Mouse (Mus musculus): Measurements from ENCODE around the gene Ptcd1. TPM values are rescaled to one million over a fixed set of nuclear protein-coding genes. Genes with fewer than 3 reads are reported as not detected.
"Not testable (repeated sequence)": the region's sequence is repeated elsewhere in the genome, so short reads cannot be mapped to it uniquely, and the experiment has no call there.

The Ptcd1 gene
- total and polyA plus RNA-seq, 3 experiments = 11.4 to 13.9 (median 11.7) TPM

- Histone ChIP-seq H3K79me2 (replicated peaks; ENCODE audit: control insufficient read depth, extremely low read depth, insufficient read depth, poor library complexity, severe bottlenecking) (no peaks in the 10 kb centered on the region), H3K27ac (ENCODE audit: insufficient read depth, low read depth) (no peak overlapping the region), H3K9ac (ENCODE audit: insufficient read depth, low read depth) (no peak overlapping the region), H3K4me2 (ENCODE audit: insufficient read depth, low read depth, poor library complexity, severe bottlenecking) (no peak overlapping the region), H3K4me3 (replicated peaks in 1 of 3; ENCODE audit: low read depth in 2 of 3, low read length in 2 of 3, poor library complexity in 1 of 3) (no peak overlapping the region), H3K27me3 (replicated peaks) (no peaks in the 10 kb centered on the region), H3K9me3 (replicated peaks; ENCODE audit: low read length) (no peaks in the 10 kb centered on the region), H3K36me3 (replicated peaks in 1 of 2; ENCODE audit: control insufficient read depth in 1 of 2, insufficient read depth in 1 of 2, low read length in 1 of 2) (peaks cover 34 to 69% of the 10 kb centered on the region in 2 experiments), H3K4me1 (ENCODE audit: control insufficient read depth in 1 of 2, insufficient read depth in 2 of 2) (no peaks in the 10 kb centered on the region)
- TF ChIP-seq EP300 (IDR thresholded peaks at IDR 0.05; ENCODE audit: low read length) (no peak), MAX (IDR thresholded peaks at IDR 0.05; ENCODE audit: low read length) (no peak), MAZ (IDR thresholded peaks at IDR 0.05; ENCODE audit: low read depth, low read length) (no peak), MAFK (IDR thresholded peaks at IDR 0.05; ENCODE audit: insufficient replicate concordance, low read length) (no peak), CTCF (conservative IDR thresholded peaks at IDR 0.05 in 1 of 2, IDR thresholded peaks at IDR 0.05 in 1 of 2; ENCODE audit: low read depth in 2 of 2, low read length in 2 of 2) (no peak), ZMIZ1 (IDR thresholded peaks at IDR 0.05; ENCODE audit: low read depth, low read length) (no peak), TBP (conservative IDR thresholded peaks at IDR 0.05; ENCODE audit: low read depth, low read length) (no peak), E2F4 (IDR thresholded peaks at IDR 0.05; ENCODE audit: insufficient replicate concordance, low read depth, low read length) (no peak), MYC (IDR thresholded peaks at IDR 0.05; ENCODE audit: low read depth, low read length) (no peak), CHD2 (IDR thresholded peaks at IDR 0.05; ENCODE audit: low read length) (no peak), ELF1 (IDR thresholded peaks at IDR 0.05; ENCODE audit: low read depth, low read length) (no peak), CHD1 (IDR thresholded peaks at IDR 0.05; ENCODE audit: low read depth, low read length) (no peak), JUN (IDR thresholded peaks at IDR 0.05; ENCODE audit: insufficient read depth, low read depth, low read length) (no peak)
- in situ Hi-C loops (cut with MboI; ENCODE audit: low pct_ligation_motif_present, low pct_unique_long_range_greater_than_20kb, low sequenced_read_pairs) = no loop called here
- dilution Hi-C loops (cut with MboI; ENCODE audit: extremely low pct_ligation_motif_present, extremely low pct_unique_long_range_greater_than_20kb, low sequenced_read_pairs) = no loop called here
- no peak for DNase-seq (ENCODE audit: extremely low read depth)
Measured at GRCm38 (mm10) chr5:145211340-145211739, 44.4 kb upstream of the Ptcd1 start.

GRCm38 (mm10) chr5:145208391-145208790 is 41.5 kb upstream of the Ptcd1 start:
- H3K27me3 ChIP-seq (replicated peaks); H3K4me3 ChIP-seq (replicated peaks in 1 of 3; ENCODE audit: low read depth in 2 of 3, low read length in 2 of 3, poor library complexity in 1 of 3); H3K79me2 ChIP-seq (replicated peaks; ENCODE audit: control insufficient read depth, extremely low read depth, insufficient read depth, poor library complexity, severe bottlenecking); H3K9ac ChIP-seq (ENCODE audit: insufficient read depth, low read depth); H3K4me2 ChIP-seq (ENCODE audit: insufficient read depth, low read depth, poor library complexity, severe bottlenecking); DNase-seq (ENCODE audit: extremely low read depth); dilution Hi-C loops (cut with MboI; ENCODE audit: extremely low pct_ligation_motif_present, extremely low pct_unique_long_range_greater_than_20kb, low sequenced_read_pairs); H3K9me3 ChIP-seq (replicated peaks; ENCODE audit: low read length); H3K27ac ChIP-seq (ENCODE audit: insufficient read depth, low read depth); in situ Hi-C loops (cut with MboI; ENCODE audit: low pct_ligation_motif_present, low pct_unique_long_range_greater_than_20kb, low sequenced_read_pairs): not testable (repeated sequence)
- H3K36me3 ChIP-seq (replicated peaks in 1 of 2; ENCODE audit: control insufficient read depth in 1 of 2, insufficient read depth in 1 of 2, low read length in 1 of 2) = peaks cover 30 to 48% of the 10 kb centered on the region in 2 experiments
- peaks cover 0 to 10% of the 10 kb centered on the region in 2 experiments; a peak in 2 of 4 replicates for H3K4me1 ChIP-seq (ENCODE audit: control insufficient read depth in 1 of 2, insufficient read depth in 2 of 2)

- Histone ChIP-seq H3K27me3 (replicated peaks) (no peaks in the 10 kb centered on the region), H3K4me2 (ENCODE audit: insufficient read depth, low read depth, poor library complexity, severe bottlenecking) (no peak overlapping the region), H3K27ac (ENCODE audit: insufficient read depth, low read depth) (no peak overlapping the region), H3K4me3 (replicated peaks in 1 of 3; ENCODE audit: low read depth in 2 of 3, low read length in 2 of 3, poor library complexity in 1 of 3) (no peak overlapping the region), H3K9me3 (replicated peaks; ENCODE audit: low read length) (no peaks in the 10 kb centered on the region), H3K79me2 (replicated peaks; ENCODE audit: control insufficient read depth, extremely low read depth, insufficient read depth, poor library complexity, severe bottlenecking) (no peaks in the 10 kb centered on the region; the same call in 1 of the 2 replicates), H3K36me3 (replicated peaks in 1 of 2; ENCODE audit: control insufficient read depth in 1 of 2, insufficient read depth in 1 of 2, low read length in 1 of 2) (peaks cover 30 to 44% of the 10 kb centered on the region in 2 experiments), H3K4me1 (ENCODE audit: control insufficient read depth in 1 of 2, insufficient read depth in 2 of 2) (peaks cover 0 to 13% of the 10 kb centered on the region in 2 experiments; a peak in 2 of 4 replicates), H3K9ac (ENCODE audit: insufficient read depth, low read depth) (no peak overlapping the region)
- dilution Hi-C loops (cut with MboI; ENCODE audit: extremely low pct_ligation_motif_present, extremely low pct_unique_long_range_greater_than_20kb, low sequenced_read_pairs) (no loop called here), in situ Hi-C loops (cut with MboI; ENCODE audit: low pct_ligation_motif_present, low pct_unique_long_range_greater_than_20kb, low sequenced_read_pairs) (no loop called here)
- DNase-seq (ENCODE audit: extremely low read depth) = no peak
- TF ChIP-seq ZC3H11A (IDR thresholded peaks at IDR 0.05; ENCODE audit: low read depth, low read length) = no peak
- TF ChIP-seq ETS1 (conservative IDR thresholded peaks at IDR 0.05; ENCODE audit: low read depth, low read length) = no peak
- TF ChIP-seq TCF12 (IDR thresholded peaks at IDR 0.05; ENCODE audit: low read depth, low read length) = no peak
- no peak for TF ChIP-seq RCOR1 (conservative IDR thresholded peaks at IDR 0.05; ENCODE audit: low read depth, low read length)
- TF ChIP-seq ZNF384 (IDR thresholded peaks at IDR 0.05; ENCODE audit: low read depth, low read length) = no peak
- no peak for TF ChIP-seq CHD1 (IDR thresholded peaks at IDR 0.05; ENCODE audit: low read depth, low read length)
- no peak for TF ChIP-seq HCFC1 (IDR thresholded peaks at IDR 0.05; ENCODE audit: low read depth, low read length)
- TF ChIP-seq JUN (IDR thresholded peaks at IDR 0.05; ENCODE audit: insufficient read depth, low read depth, low read length) = no peak
- TF ChIP-seq EP300 (IDR thresholded peaks at IDR 0.05; ENCODE audit: low read length) = no peak
- TF ChIP-seq KAT2A (IDR thresholded peaks at IDR 0.05; ENCODE audit: insufficient replicate concordance, low read length) = no peak
- TF ChIP-seq BHLHE40 (IDR thresholded peaks at IDR 0.05; ENCODE audit: low read depth, low read length) = no peak
- no peak for TF ChIP-seq TBP (conservative IDR thresholded peaks at IDR 0.05; ENCODE audit: low read depth, low read length)
- no peak for TF ChIP-seq SMC3 (IDR thresholded peaks at IDR 0.05; ENCODE audit: low read depth, low read length)
- TF ChIP-seq CTCF (conservative IDR thresholded peaks at IDR 0.05 in 1 of 2, IDR thresholded peaks at IDR 0.05 in 1 of 2; ENCODE audit: low read depth in 2 of 2, low read length in 2 of 2) = no peak
- no peak for TF ChIP-seq GABPA (IDR thresholded peaks at IDR 0.05; ENCODE audit: insufficient replicate concordance, low read depth, low read length)
Measured at GRCm38 (mm10) chr5:145207954-145208353, 41.0 kb upstream of the Ptcd1 start.

Data from CH12.LX (cell line).